ENCODE assay signal across 8 mouse cellular contexts in the genomic region with DNA sequence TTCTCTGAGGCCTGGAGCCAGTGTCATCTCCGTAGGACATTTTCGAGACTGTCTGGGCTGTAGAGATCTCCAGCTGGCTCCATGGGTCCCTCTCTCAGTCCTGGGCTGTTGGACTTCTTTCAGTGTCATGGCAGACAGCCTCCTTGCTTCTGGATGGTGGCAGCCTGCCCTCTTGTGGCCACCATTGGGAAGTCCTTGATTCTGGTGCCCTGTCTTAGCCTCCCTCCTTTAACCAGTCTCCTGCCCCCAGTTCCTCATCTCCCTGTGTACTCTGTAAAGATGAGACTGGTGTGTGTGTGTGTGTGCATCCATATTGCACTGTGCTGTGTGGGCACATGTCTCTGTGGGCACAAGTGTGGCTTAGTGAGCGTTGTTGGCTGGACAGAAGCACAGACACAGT. TPM values are rescaled to one million over a fixed set of nuclear protein-coding genes. Genes with fewer than 3 reads are reported as not detected.
DNase-seq lines count a peak whose midpoint lies in the region; ATAC-seq and TF ChIP-seq lines count a peak whose summit lies in the region.

No protein-coding gene starts in this region.

- CTCF ChIA-PET in Patski (lab: Charles Lee) = interaction anchor here (0.8 to 2.8 kb wide), 11 partner anchors 8 to 455 kb away, joined by 3 to 25 read pairs (median 5); partner anchors contain the start of genes Evc and Evc2

- H3K4me1 ChIP-seq in midbrain, embryonic 15.5 days = no peaks in the 10 kb centered on the region

- POLR2A ChIA-PET in Patski (lab: Charles Lee) = no interaction called here

- no peaks in the 10 kb centered on the region for H3K27me3 ChIP-seq in Patski
- H3K27me3 ChIP-seq in midbrain, embryonic 15.5 days (replicated peaks) = no peaks in the 10 kb centered on the region

- no peak overlapping the region for H3K4me2 ChIP-seq in midbrain, embryonic 15.5 days

- no peak for ATAC-seq in Patski
- peak; percentile 44 for ATAC-seq in midbrain, embryonic 15.5 days (replicated peaks)

- peak; percentile 87 for TF ChIP-seq CTCF in Patski (IDR thresholded peaks at IDR 0.05)

- H3K4me3 ChIP-seq in midbrain, embryonic 15.5 days = no peak overlapping the region

- DNase-seq in heart, adult 18-20 months = peak; percentile 30 to 51
- DNase-seq in heart, adult 11 months = no peak
- no peak for DNase-seq in Patski (ENCODE audit: low read depth, low spot score)
- DNase-seq in cerebellum, postnatal 25 days = peak; percentile 80 to 85
- DNase-seq in heart, postnatal 14 days = peak; percentile 28 to 57
- peak; percentile 50 to 59 for DNase-seq in layer of hippocampus, postnatal 36 days
- DNase-seq in thymus, postnatal 0 days (ENCODE audit: low spot score) = peak; percentile 50

- intact Hi-C loops in heart, postnatal 14 days (cut with DNase I) = loop anchor here (5.0 kb wide), 1 partner anchor 126 kb away; no protein-coding TSS in a partner anchor

- H3K36me3 ChIP-seq in midbrain, embryonic 15.5 days (replicated peaks) = peaks cover 77% of the 10 kb centered on the region

- H3K27ac ChIP-seq in midbrain, embryonic 15.5 days = no peak overlapping the region

- H3K9ac ChIP-seq in midbrain, embryonic 15.5 days = no peak overlapping the region

- in situ Hi-C loops in Patski (cut with MboI; ENCODE audit: low pct_unique_long_range_greater_than_20kb) = no loop called here

- WGBS in midbrain, embryonic 15.5 days = 81% methylated on average over 3 of the region's 3 CpGs

- H3K9me3 ChIP-seq in midbrain, embryonic 15.5 days = no peaks in the 10 kb centered on the region

RNA-seq across cellular contexts. Expression of gene Crmp1, which starts 46.6 kb away (rescaled TPM):
- total RNA-seq in heart, adult 18-20 months (2021) = under 1 TPM; 0.54 to 0.99 TPM
- 0.51 TPM for polyA plus RNA-seq in Patski (2021)
- total RNA-seq in heart, postnatal 14 days (2021) = 1 to 10 TPM; 1.1 to 4.2 TPM
- total RNA-seq in layer of hippocampus, postnatal 36 days (2021) = 100 to 1,000 TPM; 239 to 241 TPM
- polyA plus RNA-seq in midbrain, embryonic 15.5 days (2015; fragmentation: Nextera tagmentation; extraction: Ambion mirVana) = 945 and 977 TPM in 2 replicates
- polyA plus RNA-seq in thymus, postnatal 0 days (2015; fragmentation: Nextera tagmentation; extraction: Ambion mirVana) = 5.3 and 6.3 TPM in 2 replicates

RNA-seq across cellular contexts. Expression of gene Evc, which starts 48.3 kb away (rescaled TPM):
- total RNA-seq in heart, adult 18-20 months (2021) = 1 to 10 TPM; 5.1 to 6.0 TPM
- polyA plus RNA-seq in Patski (2021) = 146 TPM
- total RNA-seq in heart, postnatal 14 days (2021) = 1 to 10 TPM; 5.5 to 5.8 TPM
- total RNA-seq in layer of hippocampus, postnatal 36 days (2021) = 10 to 100 TPM; 12.2 to 12.9 TPM
- polyA plus RNA-seq in midbrain, embryonic 15.5 days (2015; fragmentation: Nextera tagmentation; extraction: Ambion mirVana) = 3.7 and 4.4 TPM in 2 replicates
- 4.1 and 4.7 TPM in 2 replicates for polyA plus RNA-seq in thymus, postnatal 0 days (2015; fragmentation: Nextera tagmentation; extraction: Ambion mirVana)

RNA-seq across cellular contexts. Expression of gene Evc2, which starts 49.9 kb away (rescaled TPM):
- total RNA-seq in heart, adult 18-20 months (2021) = 1 to 10 TPM; 4.9 to 7.9 TPM
- 72.5 TPM for polyA plus RNA-seq in Patski (2021)
- total RNA-seq in heart, postnatal 14 days (2021) = 1 to 10 TPM; 3.6 to 3.8 TPM
- 10 to 100 TPM; 24.9 to 28.1 TPM for total RNA-seq in layer of hippocampus, postnatal 36 days (2021)
- 5.5 and 7.2 TPM in 2 replicates for polyA plus RNA-seq in midbrain, embryonic 15.5 days (2015; fragmentation: Nextera tagmentation; extraction: Ambion mirVana)
- 2.1 and 3.4 TPM in 2 replicates for polyA plus RNA-seq in thymus, postnatal 0 days (2015; fragmentation: Nextera tagmentation; extraction: Ambion mirVana)

Comparison
In these comparisons a context has a peak if more than half of its experiments do, and no peak if none do; other contexts are left out.
1. DNase-seq: peak in heart, adult 18-20 months (2 of 2), cerebellum, postnatal 25 days (2 of 2), heart, postnatal 14 days (2 of 2), layer of hippocampus, postnatal 36 days (2 of 2) and thymus, postnatal 0 days (single experiment); none in heart, adult 11 months (single experiment) and Patski (single experiment).
2. RNA of gene Crmp1, which starts 46.6 kb away (total RNA-seq): 239 to 241 TPM in layer of hippocampus, postnatal 36 days; 1.1 to 4.2 TPM in heart, postnatal 14 days and 0.54 to 0.99 TPM in heart, adult 18-20 months; every median in the first group is over 10 times any median in the second.